Mouse (Mus musculus) kidney, postnatal 0 days (tissue): ENCODE measurements around the gene Zdhhc14. TPM values are rescaled to one million over a fixed set of nuclear protein-coding genes. Genes with fewer than 3 reads are reported as not detected.

Experiments used
- ATAC-seq: fragments of 200-750 bp; cut with Nextera tagmentation; replicated peaks from 2 replicates; pipeline ENCODE4 v1.8.0; 2017; ENCODE audit warnings: low read depth, moderate number of reproducible peaks, moderate TSS enrichment, moderate library complexity; ENCODE audit not compliant: low FRiP score
- DNase-seq: peaks from one replicate; pipeline ENCODE4 v3.0.0-alpha.2; 2016; ENCODE audit warnings: low spot score
- H3K27ac ChIP-seq: fragments of 300-500 bp; sonication (generic); 2 replicates; pipeline ENCODE4 v1.5.1; 2014; ENCODE audit warnings: mild to moderate bottlenecking
- H3K27me3 ChIP-seq: fragments of 300-500 bp; sonication (generic); 2 replicates; pipeline ENCODE4 v1.6.1; 2014; ENCODE audit warnings: low read length, mixed read lengths; ENCODE audit not compliant: insufficient read depth
- H3K36me3 ChIP-seq: fragments of 300-500 bp; sonication (generic); 2 replicates; pipeline ENCODE4 v1.6.1; 2014; ENCODE audit warnings: low read length, mixed read lengths; ENCODE audit not compliant: insufficient read depth
- H3K4me1 ChIP-seq: fragments of 300-500 bp; sonication (generic); replicated peaks from 2 replicates; pipeline ENCODE4 v1.6.1; 2014; ENCODE audit warnings: antibody characterized with exemption, low read length, mixed read lengths; ENCODE audit not compliant: insufficient read depth
- H3K4me2 ChIP-seq: fragments of 300-500 bp; sonication (generic); 2 replicates; pipeline ENCODE4 v1.6.1; 2014; ENCODE audit warnings: mild to moderate bottlenecking, low read length, moderate library complexity, mixed read lengths
- H3K4me3 ChIP-seq: fragments of 300-500 bp; sonication (generic); replicated peaks from 2 replicates; pipeline ENCODE4 v1.5.1; 2014; ENCODE audit warnings: low read depth, low read length
- H3K9ac ChIP-seq: fragments of 300-500 bp; sonication (generic); 2 replicates; pipeline ENCODE4 v1.6.1; 2014; ENCODE audit warnings: low read depth, low read length
- H3K9me3 ChIP-seq: fragments of 300-500 bp; sonication (generic); replicated peaks from 2 replicates; pipeline ENCODE4 v1.6.1; 2016; ENCODE audit warnings: low read length, inconsistent platforms, mixed read lengths
- CTCF ChIP-seq: IDR thresholded peaks from 2 replicates; pipeline ENCODE4 v1.5.1; 2016; ENCODE audit warnings: antibody characterized with exemption, low read depth, mild to moderate bottlenecking, moderate library complexity
- WGBS: fragments of 180-500 bp; shearing (Covaris S2); extraction: QIAGEN DNeasy Blood & Tissue Kit; methylation state at CpG from one replicate; pipeline ENCODE4 v1.1.7; 2014; 5-methylcytosine and 5-hydroxymethylcytosine counted together
- polyA plus RNA-seq: library from polyadenylated mRNA; unstranded; fragments of >200 nt; fragmentation: Nextera tagmentation; extraction: Ambion mirVana; gene quantifications from 2 replicates; pipeline ENCODE4 v1.2.1, GENCODE M21; 2015

The Zdhhc14 gene
- polyA plus RNA-seq, 1 experiment from 2014 or later: 5.3 TPM

DNA sequence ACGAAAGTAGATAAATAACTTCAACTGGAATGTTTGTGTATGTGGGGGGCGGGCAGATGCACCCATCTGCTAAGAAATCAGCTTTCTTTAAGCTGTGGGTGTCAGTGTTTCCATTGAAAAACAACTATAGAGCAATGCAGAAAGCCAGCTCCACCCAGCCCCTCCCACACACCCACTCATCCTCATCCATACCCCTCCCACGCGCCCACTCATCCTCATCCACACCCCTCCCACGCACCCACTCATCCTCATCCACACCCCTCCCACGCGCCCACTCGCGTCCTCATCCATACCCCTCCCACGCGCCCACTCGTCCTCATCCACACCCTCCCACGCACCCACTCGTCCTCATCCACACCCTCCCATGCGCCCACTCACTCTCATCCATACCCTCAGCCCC is 264.5 kb downstream of the Zdhhc14 start:
- H3K4me2 ChIP-seq: no peak overlapping the region
- 23% methylated on average over 15 of the region's 15 CpGs for WGBS
- no peak for TF ChIP-seq CTCF
- no peak overlapping the region for H3K9ac ChIP-seq
- H3K4me3 ChIP-seq: no peak overlapping the region
- no peaks in the 10 kb centered on the region for H3K9me3 ChIP-seq
- peaks cover 7% of the 10 kb centered on the region; the same call in 1 of the 2 replicates for H3K4me1 ChIP-seq
- no peaks in the 10 kb centered on the region for H3K27me3 ChIP-seq
- peak; percentile 59 for DNase-seq
- no peak for ATAC-seq
- no peaks in the 10 kb centered on the region for H3K36me3 ChIP-seq
- no peak overlapping the region for H3K27ac ChIP-seq

GRCm38 (mm10) chr17:5763768-5764167 is 271.4 kb downstream of the Zdhhc14 start:
- Histone ChIP-seq H3K9me3 (no peaks in the 10 kb centered on the region), H3K4me2 (no peak overlapping the region), H3K27me3 (no peaks in the 10 kb centered on the region), H3K36me3 (no peaks in the 10 kb centered on the region), H3K27ac (no peak overlapping the region), H3K4me1 (no peaks in the 10 kb centered on the region), H3K4me3 (no peak overlapping the region), H3K9ac (no peak overlapping the region)
- 71% methylated on average over 5 of the region's 5 CpGs for WGBS
- no peak for DNase-seq
- peak; percentile 68 for ATAC-seq
- TF ChIP-seq CTCF: no peak

GRCm38 (mm10) chr17:5764270-5764669 is 271.9 kb downstream of the Zdhhc14 start:
- ATAC-seq: peak; percentile 23; the same call in 1 of the 2 replicates
- Histone ChIP-seq H3K4me2 (no peak overlapping the region), H3K4me1 (no peaks in the 10 kb centered on the region), H3K27ac (no peak overlapping the region), H3K9me3 (no peaks in the 10 kb centered on the region), H3K4me3 (no peak overlapping the region), H3K36me3 (no peaks in the 10 kb centered on the region), H3K27me3 (no peaks in the 10 kb centered on the region), H3K9ac (no peak overlapping the region)
- 22% methylated on average over 5 of the region's 5 CpGs for WGBS
- DNase-seq: peak; percentile 77
- no peak for TF ChIP-seq CTCF

- H3K9me3 ChIP-seq: no peaks in the 10 kb centered on the region
- no peaks in the 10 kb centered on the region for H3K27me3 ChIP-seq
- H3K4me1 ChIP-seq: peaks cover 7% of the 10 kb centered on the region
- 77% methylated on average over 4 of the region's 4 CpGs for WGBS
- no peak overlapping the region for H3K4me3 ChIP-seq
- TF ChIP-seq CTCF: no peak
- no peak overlapping the region for H3K4me2 ChIP-seq
- no peak for ATAC-seq
- H3K36me3 ChIP-seq: no peaks in the 10 kb centered on the region
- H3K9ac ChIP-seq: no peak overlapping the region
- DNase-seq: no peak
- no peak overlapping the region for H3K27ac ChIP-seq
These were observed 273.4 kb downstream of the Zdhhc14 start for GRCm38 (mm10) chr17:5765746-5766145.

GRCm38 (mm10) chr17:5768164-5768705 is 275.9 kb downstream of the Zdhhc14 start:
- ATAC-seq: no peak

GRCm38 (mm10) chr17:5768810-5769520 is 276.6 kb downstream of the Zdhhc14 start:
- Histone ChIP-seq H3K4me2 (no peak overlapping the region), H3K27ac (peak overlapping the region; percentile 83; the same call in 1 of the 2 replicates)
- WGBS: 68% methylated on average over 9 of the region's 9 CpGs

More at GRCm38 (mm10) chr17:5768164-5768705, 275.9 kb downstream of the Zdhhc14 start:
- Histone ChIP-seq H3K4me1 (peaks cover 7% of the 10 kb centered on the region), H3K4me2 (no peak overlapping the region), H3K9me3 (no peaks in the 10 kb centered on the region), H3K9ac (no peak overlapping the region), H3K27me3 (no peaks in the 10 kb centered on the region), H3K4me3 (no peak overlapping the region), H3K27ac (no peak overlapping the region), H3K36me3 (no peaks in the 10 kb centered on the region)
- DNase-seq: no peak
- WGBS: 71% methylated on average over 6 of the region's 6 CpGs
- no peak for TF ChIP-seq CTCF

More at GRCm38 (mm10) chr17:5768810-5769520, 276.6 kb downstream of the Zdhhc14 start:
- H3K4me1 ChIP-seq: peaks cover 7% of the 10 kb centered on the region
- H3K9me3 ChIP-seq: no peaks in the 10 kb centered on the region
- DNase-seq (no peak), ATAC-seq (no peak)
- no peak overlapping the region for H3K4me3 ChIP-seq
- no peak overlapping the region for H3K9ac ChIP-seq
- no peaks in the 10 kb centered on the region for H3K36me3 ChIP-seq
- no peaks in the 10 kb centered on the region for H3K27me3 ChIP-seq
- TF ChIP-seq CTCF: no peak
